Mouse (Mus musculus) stomach, embryonic 16.5 days (tissue): ENCODE measurements around the gene Paxbp1. TPM values are rescaled to one million over a fixed set of nuclear protein-coding genes. Genes with fewer than 3 reads are reported as not detected.

ENCODE experiments used
- ATAC-seq: fragments of 200-750 bp; cut with Nextera tagmentation; 2 replicates; pipeline ENCODE4 v1.8.0; 2017; ENCODE audit warnings: moderate number of reproducible peaks, moderate TSS enrichment; ENCODE audit not compliant: insufficient read depth, low FRiP score
- H3K27ac ChIP-seq: fragments of 300-500 bp; sonication (generic); 2 replicates; pipeline ENCODE4 v1.5.1; 2014; ENCODE audit warnings: low read length
- H3K27me3 ChIP-seq: fragments of 300-500 bp; sonication (generic); 2 replicates; pipeline ENCODE4 v1.6.1; 2014; ENCODE audit warnings: low read length, control low read depth, mixed read lengths; ENCODE audit not compliant: control insufficient read depth, insufficient read depth
- H3K36me3 ChIP-seq: fragments of 300-500 bp; sonication (generic); 2 replicates; pipeline ENCODE4 v1.6.1; 2014; ENCODE audit warnings: low read length; ENCODE audit not compliant: control insufficient read depth, insufficient read depth
- H3K4me1 ChIP-seq: fragments of 300-500 bp; sonication (generic); 2 replicates; pipeline ENCODE4 v1.6.1; 2014; ENCODE audit warnings: low read length, control low read depth, mixed read lengths; ENCODE audit not compliant: control insufficient read depth, insufficient read depth
- H3K4me2 ChIP-seq: fragments of 300-500 bp; sonication (generic); 2 replicates; pipeline ENCODE4 v1.6.1; 2014; ENCODE audit warnings: low read depth, low read length, mixed read lengths
- H3K4me3 ChIP-seq: fragments of 300-500 bp; sonication (generic); replicated peaks from 2 replicates; pipeline ENCODE4 v1.5.1; 2014; ENCODE audit warnings: mild to moderate bottlenecking, low read length
- H3K9ac ChIP-seq: fragments of 300-500 bp; sonication (generic); 2 replicates; pipeline ENCODE4 v1.6.1; 2014; ENCODE audit warnings: low read length
- H3K9me3 ChIP-seq: fragments of 300-500 bp; sonication (generic); replicated peaks from 2 replicates; pipeline ENCODE4 v1.6.1; 2016; ENCODE audit warnings: low read length, control low read depth; ENCODE audit not compliant: control insufficient read depth
- WGBS: fragments of 180-500 bp; shearing (Covaris S2); extraction: QIAGEN DNeasy Blood & Tissue Kit; methylation state at CpG from one replicate; pipeline ENCODE4 v1.1.7; 2014; 5-methylcytosine and 5-hydroxymethylcytosine counted together
- polyA plus RNA-seq: library from polyadenylated mRNA; unstranded; fragments of >200 nt; fragmentation: Nextera tagmentation; extraction: Ambion mirVana; gene quantifications from 2 replicates; pipeline ENCODE4 v1.2.1, GENCODE M21; 2015

Paxbp1 gene
- polyA plus RNA-seq, 1 experiment from 2014 or later = 46.5 TPM

GRCm38 (mm10) chr16:90988665-90989064, 55.7 kb downstream of the Paxbp1 start:
- no peaks in the 10 kb centered on the region for H3K36me3 ChIP-seq
- WGBS = 87% methylated on average over 3 of the region's 3 CpGs
- H3K9ac ChIP-seq = no peak overlapping the region
- no peaks in the 10 kb centered on the region for H3K27me3 ChIP-seq
- H3K4me3 ChIP-seq = no peak overlapping the region
- no peak; the same call in 1 of the 2 replicates for ATAC-seq
- H3K9me3 ChIP-seq = no peaks in the 10 kb centered on the region
- H3K4me1 ChIP-seq = no peaks in the 10 kb centered on the region
- no peak overlapping the region for H3K27ac ChIP-seq
- H3K4me2 ChIP-seq = no peak overlapping the region

- no peak overlapping the region for H3K9ac ChIP-seq
- no peak overlapping the region for H3K4me3 ChIP-seq
- no peaks in the 10 kb centered on the region for H3K9me3 ChIP-seq
- no peak overlapping the region for H3K4me2 ChIP-seq
- no peaks in the 10 kb centered on the region for H3K27me3 ChIP-seq
- H3K27ac ChIP-seq = no peak overlapping the region
- H3K4me1 ChIP-seq = no peaks in the 10 kb centered on the region
- no peaks in the 10 kb centered on the region for H3K36me3 ChIP-seq
- no peak for ATAC-seq
- 90% methylated on average over 8 of the region's 8 CpGs for WGBS
Observed at GRCm38 (mm10) chr16:90988039-90988438, 56.3 kb downstream of the Paxbp1 start.

GRCm38 (mm10) chr16:90971004-90971403, 73.3 kb downstream of the Paxbp1 start:
- Histone ChIP-seq H3K27me3 (no peaks in the 10 kb centered on the region), H3K27ac (no peak overlapping the region), H3K9ac (no peak overlapping the region), H3K4me1 (no peaks in the 10 kb centered on the region), H3K4me3 (no peak overlapping the region), H3K4me2 (no peak overlapping the region), H3K9me3 (no peaks in the 10 kb centered on the region), H3K36me3 (no peaks in the 10 kb centered on the region)
- no peak for ATAC-seq
- WGBS = 86% methylated on average over 6 of the region's 6 CpGs

GRCm38 (mm10) chr16:90966241-90966640, 78.1 kb downstream of the Paxbp1 start:
- H3K9ac ChIP-seq = no peak overlapping the region
- ATAC-seq = no peak
- H3K4me2 ChIP-seq = no peak overlapping the region
- WGBS = 72% methylated on average over 4 of the region's 4 CpGs
- no peaks in the 10 kb centered on the region for H3K36me3 ChIP-seq
- H3K27me3 ChIP-seq = no peaks in the 10 kb centered on the region
- no peak overlapping the region for H3K27ac ChIP-seq
- H3K9me3 ChIP-seq = no peaks in the 10 kb centered on the region
- H3K4me3 ChIP-seq = no peak overlapping the region
- no peaks in the 10 kb centered on the region for H3K4me1 ChIP-seq

- Histone ChIP-seq H3K4me2 (no peak overlapping the region), H3K9ac (no peak overlapping the region), H3K4me3 (no peak overlapping the region), H3K27me3 (no peaks in the 10 kb centered on the region), H3K4me1 (no peaks in the 10 kb centered on the region), H3K27ac (no peak overlapping the region), H3K9me3 (no peaks in the 10 kb centered on the region), H3K36me3 (no peaks in the 10 kb centered on the region)
- ATAC-seq = no peak
- 86% methylated on average over 10 of the region's 10 CpGs for WGBS
Observed at GRCm38 (mm10) chr16:90964302-90964701, 80.0 kb downstream of the Paxbp1 start.

Other genes starting within 250 kb of the Paxbp1 start
- gene Urb1, start 234.1 kb downstream of the Paxbp1 start, polyA plus RNA-seq = 7.8 and 8.1 TPM in 2 replicates
- 2.2 and 2.6 TPM in 2 replicates for gene Eva1c, start 217.8 kb downstream of the Paxbp1 start, polyA plus RNA-seq
- gene Cfap298, start 109.4 kb downstream of the Paxbp1 start, polyA plus RNA-seq = 35.1 and 37.3 TPM in 2 replicates
- gene Synj1, start 33.2 kb downstream of the Paxbp1 start, polyA plus RNA-seq = 9.7 and 14.6 TPM in 2 replicates
- gene 4932438H23Rik, start 50.6 kb upstream of the Paxbp1 start, polyA plus RNA-seq = 0.13 and 0.27 TPM in 2 replicates
- gene Olig2, start 180.9 kb upstream of the Paxbp1 start, polyA plus RNA-seq = not detected in 2 replicates
- gene Olig1, start 225.2 kb upstream of the Paxbp1 start, polyA plus RNA-seq = 0.08 and 0.14 TPM in 2 replicates